Mouse (Mus musculus): ENCODE measurements around the gene Zscan4c. TPM values are rescaled to one million over a fixed set of nuclear protein-coding genes. Genes with fewer than 3 reads are reported as not detected.
"Not testable (repeated sequence)": the region's sequence is repeated elsewhere in the genome, so short reads cannot be mapped to it uniquely, and the experiment has no call there.

Gene Zscan4c
- not detected in 2 replicates for polyA plus RNA-seq (2014; fragmentation: Nextera tagmentation; extraction: Ambion mirVana)

- not testable (repeated sequence) for H3K4me1 ChIP-seq (ENCODE audit: control insufficient read depth in 2 of 2, insufficient read depth in 2 of 2, low read length in 2 of 2); H3K9ac ChIP-seq (ENCODE audit: low read length); H3K4me2 ChIP-seq (ENCODE audit: low read length); H3K4me3 ChIP-seq (ENCODE audit: control insufficient read depth in 1 of 2, insufficient read depth in 1 of 2, low read depth in 1 of 2, low read length in 2 of 2); H3K27ac ChIP-seq (replicated peaks in 1 of 2; ENCODE audit: control insufficient read depth in 1 of 2, insufficient read depth in 1 of 2, low read depth in 2 of 2, low read length in 2 of 2); H3K27me3 ChIP-seq (ENCODE audit: control insufficient read depth, insufficient read depth, low read length); H3K36me3 ChIP-seq (ENCODE audit: control insufficient read depth, insufficient read depth, low read length); H3K9me3 ChIP-seq (ENCODE audit: control insufficient read depth, low read length); ATAC-seq (ENCODE audit: insufficient number of reproducible peaks, insufficient read depth, low FRiP score, low read depth)
- WGBS = 76% methylated on average over 4 of the region's 4 CpGs
Measured at GRCm38 (mm10) chr7:11005445-11005844, at the start of gene Zscan4c. Gene Zscan4c, plus strand, starts transcription at chr7:11005745.

Small RNA genes within 50 kb of the gene (microRNA-seq; reads per million reads assigned to microRNA genes)
- not detected for gene Mir297-1

Other genes with a start within 250 kb of the Zscan4c start
- not detected in 2 replicates for gene Zscan4b, start 100.7 kb upstream of the Zscan4c start, polyA plus RNA-seq (2014; fragmentation: Nextera tagmentation; extraction: Ambion mirVana)
- gene Zscan4-ps1, start 63.9 kb downstream of the Zscan4c start, polyA plus RNA-seq (2014; fragmentation: Nextera tagmentation; extraction: Ambion mirVana) = not detected in 2 replicates
- not detected in 2 replicates for gene Zscan4d, start 160.4 kb downstream of the Zscan4c start, polyA plus RNA-seq (2014; fragmentation: Nextera tagmentation; extraction: Ambion mirVana)

All from heart, embryonic 14.5 days (tissue).